In the genomic region with DNA sequence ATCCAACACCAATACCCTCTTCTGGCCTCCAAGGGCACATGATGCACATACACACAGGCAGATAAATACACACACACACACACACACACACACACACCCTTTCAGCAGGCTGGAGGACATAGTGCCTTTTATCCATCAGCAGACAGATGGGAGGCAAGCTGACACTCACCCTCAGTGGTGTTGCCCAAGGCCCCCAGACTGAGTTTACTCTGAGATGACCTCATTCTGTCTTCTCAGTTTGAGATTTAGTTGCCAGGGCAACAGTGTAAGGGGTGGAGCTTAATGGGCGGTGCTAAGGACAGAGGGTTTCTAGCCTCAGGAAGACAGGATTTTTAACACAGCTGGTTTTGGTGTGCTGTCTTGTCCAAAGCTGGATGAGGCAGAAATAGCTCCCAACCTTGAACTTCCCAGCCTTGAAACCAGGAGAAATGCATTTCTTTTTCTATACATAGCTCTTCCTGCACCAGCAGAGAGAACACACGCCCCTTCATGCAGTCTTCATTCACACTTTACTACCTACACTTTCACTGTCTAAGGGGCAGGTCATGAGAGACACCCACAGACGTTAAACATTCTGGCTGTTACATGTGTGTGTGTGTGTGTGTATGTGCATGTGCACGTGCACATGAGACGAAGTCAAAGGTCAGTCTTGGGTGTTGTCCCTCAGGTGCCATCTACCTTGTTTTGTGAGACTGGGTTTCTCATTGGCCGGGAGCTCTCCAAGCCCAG, we compare ENCODE assay signal across 9 mouse cellular contexts.
A peak's percentile ranks its signal among the peaks of the same experiment; 100 is the strongest.
DNase-seq lines count a peak whose midpoint lies in the region; ATAC-seq and TF ChIP-seq lines count a peak whose summit lies in the region.
"Had no signal": no experiment of that assay in that cellular context is flagged by ENCODE, and none has a peak within 500 bp of the region (broad histone marks: within the 10 kb centered on the region; RNA-seq: fewer than 3 reads in every experiment).

No protein-coding gene starts in this region.

- no peak for ATAC-seq in kidney, embryonic 16.5 days (ENCODE audit: low FRiP score, low TSS enrichment)
- ATAC-seq in forebrain, embryonic 13.5 days, result peak; percentile 81
- peak; percentile 89 for ATAC-seq in midbrain, postnatal 0 days (ENCODE audit: low FRiP score)

- peak; percentile 53 to 66 for DNase-seq in kidney, postnatal 4 days
- peak; percentile 86 to 94 for DNase-seq in adrenal gland, adult (ENCODE audit: inconsistent age in 2 of 2, low spot score in 1 of 2)
- peak; percentile 31 for DNase-seq in liver, adult 2 months (ENCODE audit: extremely low read depth, low read depth, low spot score)
- DNase-seq in midbrain, postnatal 0 days (ENCODE audit: low spot score), result peak; percentile 85
- DNase-seq in thymus, postnatal 25 days, result peak; percentile 77
- DNase-seq in layer of hippocampus, adult 8-10 months (ENCODE audit: low spot score in 2 of 2), result no peak

- no peak overlapping the region for H3K4me2 ChIP-seq in kidney, embryonic 16.5 days (replicated peaks; ENCODE audit: low read depth, low read length)
- no peak overlapping the region for H3K4me2 ChIP-seq in forebrain, embryonic 13.5 days
- no peak overlapping the region for H3K4me2 ChIP-seq in midbrain, postnatal 0 days (ENCODE audit: low read depth, low read length, poor library complexity, severe bottlenecking)
- H3K4me2 ChIP-seq: embryonic facial prominence, embryonic 13.5 days had no signal

- WGBS in kidney, embryonic 16.5 days, result 51% methylated on average over 6 of the region's 6 CpGs
- WGBS in forebrain, embryonic 13.5 days, result 59% methylated on average over 6 of the region's 6 CpGs
- 54% methylated on average over 6 of the region's 6 CpGs for WGBS in liver, adult 2 months
- 50% methylated on average over 6 of the region's 6 CpGs for WGBS in midbrain, postnatal 0 days

- TF ChIP-seq CTCF in liver, adult 2 months (IDR thresholded peaks at IDR 0.05; ENCODE audit: low read depth, low read length), result no peak
- TF ChIP-seq CTCF in midbrain, postnatal 0 days (IDR thresholded peaks at IDR 0.05), result no peak

- no peak overlapping the region for H3K4me3 ChIP-seq in kidney, embryonic 16.5 days (ENCODE audit: low read length)
- no peak overlapping the region for H3K4me3 ChIP-seq in forebrain, embryonic 13.5 days
- H3K4me3 ChIP-seq in liver, adult 2 months (ENCODE audit: insufficient read depth, low read depth, low read length), result no peak overlapping the region
- no peak overlapping the region for H3K4me3 ChIP-seq in midbrain, postnatal 0 days (ENCODE audit: low read depth, low read length)
- H3K4me3 ChIP-seq: embryonic facial prominence, embryonic 13.5 days had no signal

- H3K36me3 ChIP-seq in kidney, embryonic 16.5 days (ENCODE audit: insufficient read depth, low read length), result no peaks in the 10 kb centered on the region
- H3K36me3 ChIP-seq in forebrain, embryonic 13.5 days (ENCODE audit: poor library complexity, severe bottlenecking), result no peaks in the 10 kb centered on the region
- no peaks in the 10 kb centered on the region for H3K36me3 ChIP-seq in liver, adult 2 months (ENCODE audit: control insufficient read depth, insufficient read depth, low read length)
- no peaks in the 10 kb centered on the region for H3K36me3 ChIP-seq in midbrain, postnatal 0 days (ENCODE audit: insufficient read depth, low read length)
- H3K36me3 ChIP-seq: embryonic facial prominence, embryonic 13.5 days had no signal

- H3K9ac ChIP-seq in kidney, embryonic 16.5 days (replicated peaks; ENCODE audit: low read length), result no peak overlapping the region
- no peak overlapping the region for H3K9ac ChIP-seq in forebrain, embryonic 13.5 days
- H3K9ac ChIP-seq in liver, adult 2 months (ENCODE audit: low read depth, low read length), result no peak overlapping the region
- no peak overlapping the region for H3K9ac ChIP-seq in midbrain, postnatal 0 days (replicated peaks; ENCODE audit: low read length, poor library complexity, severe bottlenecking)
- H3K9ac ChIP-seq: embryonic facial prominence, embryonic 13.5 days had no signal

- no peaks in the 10 kb centered on the region for H3K79me2 ChIP-seq in liver, adult 2 months (ENCODE audit: control insufficient read depth, insufficient read depth, low read length)

- H3K9me3 ChIP-seq in kidney, embryonic 16.5 days (ENCODE audit: low read length), result no peaks in the 10 kb centered on the region; the same call in 1 of the 2 replicates
- peaks cover 5% of the 10 kb centered on the region; the same call in 1 of the 2 replicates for H3K9me3 ChIP-seq in forebrain, embryonic 13.5 days (replicated peaks)
- H3K9me3 ChIP-seq in midbrain, postnatal 0 days (ENCODE audit: low read length), result no peaks in the 10 kb centered on the region
- H3K9me3 ChIP-seq: embryonic facial prominence, embryonic 13.5 days had no signal

- peaks cover 9% of the 10 kb centered on the region; the same call in 1 of the 2 replicates for H3K4me1 ChIP-seq in kidney, embryonic 16.5 days (ENCODE audit: insufficient read depth, low read length)
- H3K4me1 ChIP-seq in forebrain, embryonic 13.5 days, result peaks cover 29% of the 10 kb centered on the region
- no peaks in the 10 kb centered on the region for H3K4me1 ChIP-seq in liver, adult 2 months (ENCODE audit: control insufficient read depth, insufficient read depth, low read length)
- peaks cover 8% of the 10 kb centered on the region for H3K4me1 ChIP-seq in midbrain, postnatal 0 days (ENCODE audit: insufficient read depth, low read length)

- TF ChIP-seq POLR2A in liver, adult 2 months (IDR thresholded peaks at IDR 0.05; ENCODE audit: extremely low read depth, insufficient read depth, low read length), result no peak

- H3K27me3 ChIP-seq in kidney, embryonic 16.5 days (ENCODE audit: insufficient read depth, low read length), result no peaks in the 10 kb centered on the region
- peaks cover 5% of the 10 kb centered on the region; the same call in 1 of the 2 replicates for H3K27me3 ChIP-seq in forebrain, embryonic 13.5 days
- no peaks in the 10 kb centered on the region for H3K27me3 ChIP-seq in liver, adult 2 months (ENCODE audit: control insufficient read depth, insufficient read depth, low read length)
- H3K27me3 ChIP-seq in midbrain, postnatal 0 days (ENCODE audit: insufficient read depth, low read length), result no peaks in the 10 kb centered on the region
- H3K27me3 ChIP-seq: embryonic facial prominence, embryonic 13.5 days had no signal

- no peak overlapping the region for H3K27ac ChIP-seq in kidney, embryonic 16.5 days (ENCODE audit: low read length)
- no peak overlapping the region for H3K27ac ChIP-seq in forebrain, embryonic 13.5 days
- no peak overlapping the region for H3K27ac ChIP-seq in liver, adult 2 months (replicated peaks; ENCODE audit: insufficient read depth, low read depth, low read length)
- H3K27ac ChIP-seq in midbrain, postnatal 0 days (ENCODE audit: low read depth, low read length), result peak overlapping the region; percentile 57
- H3K27ac ChIP-seq: embryonic facial prominence, embryonic 13.5 days had no signal

Comparison
In these comparisons a context has a peak if more than half of its experiments do, and no peak if none do; other contexts are left out.
1. DNase-seq: peak in kidney, postnatal 4 days (2 of 2), adrenal gland, adult (2 of 2), liver, adult 2 months (single experiment), midbrain, postnatal 0 days (single experiment) and thymus, postnatal 25 days (single experiment); none in layer of hippocampus, adult 8-10 months (0 of 2).